Mouse (Mus musculus) fat pad, adult 2 months (tissue): ENCODE measurements around the gene Gas2l3.

ENCODE experiments used
- DNase-seq: peaks from one replicate; pipeline ENCODE4 v3.0.0-alpha.2; 2011; ENCODE audit warnings: low read depth, low spot score; ENCODE audit errors: extremely low read depth

Gene Gas2l3

GRCm38 (mm10) chr10:89443623-89444151, at the start of gene Gas2l3:
Gene Gas2l3, minus strand, starts transcription at chr10:89443967.
- DNase-seq: no peak

- no peak for DNase-seq
Measured at GRCm38 (mm10) chr10:89491321-89491720, 47.6 kb upstream of the Gas2l3 start.

GRCm38 (mm10) chr10:89490250-89490649, 46.5 kb upstream of the Gas2l3 start:
- DNase-seq: peak; percentile 43

GRCm38 (mm10) chr10:89489459-89489858, 45.7 kb upstream of the Gas2l3 start:
- no peak for DNase-seq

- DNase-seq: no peak
Measured at GRCm38 (mm10) chr10:89486995-89487742, 43.4 kb upstream of the Gas2l3 start.

- DNase-seq: no peak
Measured at GRCm38 (mm10) chr10:89484907-89485306, 41.1 kb upstream of the Gas2l3 start.

- no peak for DNase-seq
Measured at GRCm38 (mm10) chr10:89483812-89484602, 40.2 kb upstream of the Gas2l3 start.

- no peak for DNase-seq
Measured at GRCm38 (mm10) chr10:89483113-89483512, 39.3 kb upstream of the Gas2l3 start.

- DNase-seq: no peak
Measured at GRCm38 (mm10) chr10:89482142-89482681, 38.4 kb upstream of the Gas2l3 start.

- no peak for DNase-seq
Measured at GRCm38 (mm10) chr10:89481638-89482037, 37.9 kb upstream of the Gas2l3 start.

GRCm38 (mm10) chr10:89478766-89479165, 35.0 kb upstream of the Gas2l3 start:
- DNase-seq: no peak

GRCm38 (mm10) chr10:89470596-89471353, 27.0 kb upstream of the Gas2l3 start:
- DNase-seq: no peak

GRCm38 (mm10) chr10:89464760-89465405, 21.1 kb upstream of the Gas2l3 start:
- no peak for DNase-seq

GRCm38 (mm10) chr10:89462890-89463289, 19.1 kb upstream of the Gas2l3 start:
- DNase-seq: no peak

GRCm38 (mm10) chr10:89461856-89462507, 18.2 kb upstream of the Gas2l3 start:
- peak; percentile 25 for DNase-seq

GRCm38 (mm10) chr10:89460972-89461371, 17.2 kb upstream of the Gas2l3 start:
- no peak for DNase-seq

- peak; percentile 26 for DNase-seq
Measured at GRCm38 (mm10) chr10:89458770-89459169, 15.0 kb upstream of the Gas2l3 start.

GRCm38 (mm10) chr10:89453794-89454193, 10.0 kb upstream of the Gas2l3 start:
- DNase-seq: no peak

- DNase-seq: no peak
Measured at GRCm38 (mm10) chr10:89453068-89453641, 9.4 kb upstream of the Gas2l3 start.

- no peak for DNase-seq
Measured at GRCm38 (mm10) chr10:89450411-89450810, 6.6 kb upstream of the Gas2l3 start.
